Mouse (Mus musculus) heart, embryonic 10.5 days (tissue): Measurements from ENCODE around the gene Ociad1. TPM values are rescaled to one million over a fixed set of nuclear protein-coding genes. Genes with fewer than 3 reads are reported as not detected.

Experiments used
- DNase-seq: peaks from one replicate; pipeline ENCODE4 v3.0.0-alpha.2; 2017; ENCODE audit warnings: low spot score
- H3K27ac ChIP-seq: fragments of 300-500 bp; sonication (generic); 2 replicates; pipeline ENCODE4 v1.5.1; 2016; ENCODE audit warnings: mild to moderate bottlenecking
- H3K27me3 ChIP-seq: fragments of 300-500 bp; sonication (generic); 2 replicates; pipeline ENCODE4 v1.6.1; 2016; ENCODE audit warnings: mild to moderate bottlenecking; ENCODE audit not compliant: poor library complexity, insufficient read depth, severe bottlenecking
- H3K36me3 ChIP-seq: fragments of 300-500 bp; sonication (generic); 2 replicates; pipeline ENCODE4 v1.6.1; 2016; ENCODE audit warnings: mild to moderate bottlenecking, moderate library complexity
- H3K4me1 ChIP-seq: fragments of 300-500 bp; sonication (generic); 2 replicates; pipeline ENCODE4 v1.6.1; 2016; ENCODE audit warnings: mild to moderate bottlenecking
- H3K4me3 ChIP-seq: fragments of 300-500 bp; sonication (generic); 2 replicates; pipeline ENCODE4 v1.5.1; 2016; ENCODE audit warnings: mild to moderate bottlenecking, moderate library complexity
- H3K9me3 ChIP-seq: fragments of 300-500 bp; sonication (generic); 2 replicates; pipeline ENCODE4 v1.6.1; 2016; ENCODE audit warnings: mild to moderate bottlenecking, moderate library complexity
- WGBS: fragments of 180-500 bp; shearing (Covaris S2); methylation state at CpG from one replicate; pipeline ENCODE4 v1.1.7; 2016; 5-methylcytosine and 5-hydroxymethylcytosine counted together
- polyA plus RNA-seq: library from polyadenylated mRNA; unstranded; fragments of >200 nt; fragmentation: Nextera tagmentation; extraction: Ambion mirVana; gene quantifications from 2 replicates; pipeline ENCODE4 v1.2.1, GENCODE M21; 2016

Gene Ociad1
- 169 and 198 TPM in 2 replicates for polyA plus RNA-seq

DNA sequence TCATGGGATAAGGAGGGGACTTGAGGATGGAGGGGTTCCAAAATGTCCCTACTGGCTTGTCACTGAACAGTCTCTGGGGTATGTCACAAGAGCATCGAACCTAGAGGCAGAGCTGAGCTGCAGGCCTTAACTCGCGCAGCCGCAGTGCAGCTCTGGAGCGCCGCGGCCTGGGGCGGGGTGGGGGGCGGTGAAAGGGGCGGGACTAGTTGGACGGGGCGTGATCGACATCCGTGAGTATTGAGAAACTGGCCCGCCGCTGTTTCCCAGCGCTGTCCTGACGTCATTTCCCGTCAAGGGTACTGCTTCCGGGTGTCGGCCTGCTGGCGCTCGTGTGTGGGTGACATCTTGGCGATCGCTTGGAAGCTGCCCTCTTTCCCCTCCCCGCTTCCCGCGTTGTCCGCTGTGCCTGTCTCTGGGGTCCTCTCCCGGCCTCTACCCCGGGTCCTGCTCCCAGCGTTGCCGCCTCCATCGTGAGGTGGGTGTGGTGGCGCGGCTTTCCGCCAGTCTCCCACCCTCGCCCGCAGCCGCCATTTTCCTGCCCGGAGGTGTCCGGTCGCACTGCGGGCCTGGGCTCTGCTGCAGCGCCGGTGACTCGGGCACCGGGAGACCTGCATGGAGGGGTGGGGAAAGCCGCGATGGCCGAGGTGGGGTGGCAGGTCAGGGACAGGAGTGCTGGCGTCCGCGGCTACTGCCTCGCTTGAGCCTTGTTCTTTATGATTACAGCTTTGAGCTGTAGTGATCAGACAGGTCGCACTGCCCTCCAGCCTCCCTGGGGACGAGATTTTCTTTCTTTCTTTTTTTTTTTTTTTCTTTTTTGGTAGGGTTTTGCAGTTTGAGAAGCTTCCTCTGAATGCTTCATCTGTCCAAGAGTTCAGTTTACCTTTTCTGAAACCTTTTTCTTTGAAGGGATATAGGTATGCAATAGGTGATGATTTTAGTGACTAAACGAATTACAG, at the start of gene Ociad1:
Ociad1 (plus strand) TSS at position 283 of the 956 bp plus-strand sequence.
- Histone ChIP-seq H3K9me3 (no peaks in the 10 kb centered on the region), H3K27ac (peak within 1 kb of the TSS; percentile 100), H3K4me3 (peak within 1 kb of the TSS; percentile 100), H3K4me1 (peaks cover 11% of the 10 kb centered on the region; the same call in 1 of the 2 replicates), H3K36me3 (peaks cover 27% of the 10 kb centered on the region), H3K27me3 (no peaks in the 10 kb centered on the region)
- under 1% methylated on average over 58 of the region's 58 CpGs for WGBS
- DNase-seq, result peak; percentile 99

DNA sequence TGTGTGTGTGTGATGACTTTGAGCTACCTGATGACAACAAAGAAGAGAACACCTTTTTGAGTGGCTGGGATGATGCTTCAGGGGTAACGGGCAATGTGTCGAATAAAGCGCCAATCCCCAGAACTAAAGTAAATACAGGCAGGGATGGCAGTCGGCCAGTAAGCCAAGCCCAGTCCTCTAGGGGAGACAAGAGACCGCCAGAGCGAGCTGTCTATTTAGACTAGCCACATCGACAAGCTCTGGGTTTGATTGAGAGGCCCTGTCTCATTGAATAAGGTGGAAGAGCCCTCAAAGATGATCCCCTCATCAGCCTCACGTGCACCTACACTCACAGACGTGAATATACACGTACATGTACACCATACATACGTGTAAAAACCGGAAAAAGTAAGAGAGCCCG, 48.2 kb upstream of the Ociad1 start:
- Histone ChIP-seq H3K4me1 (peaks cover 27% of the 10 kb centered on the region), H3K27me3 (no peaks in the 10 kb centered on the region), H3K9me3 (no peaks in the 10 kb centered on the region), H3K27ac (no peak overlapping the region), H3K4me3 (no peak overlapping the region), H3K36me3 (peaks cover 2% of the 10 kb centered on the region; the same call in 1 of the 2 replicates)
- 80% methylated on average over 13 of the region's 13 CpGs for WGBS
- no peak for DNase-seq

DNA sequence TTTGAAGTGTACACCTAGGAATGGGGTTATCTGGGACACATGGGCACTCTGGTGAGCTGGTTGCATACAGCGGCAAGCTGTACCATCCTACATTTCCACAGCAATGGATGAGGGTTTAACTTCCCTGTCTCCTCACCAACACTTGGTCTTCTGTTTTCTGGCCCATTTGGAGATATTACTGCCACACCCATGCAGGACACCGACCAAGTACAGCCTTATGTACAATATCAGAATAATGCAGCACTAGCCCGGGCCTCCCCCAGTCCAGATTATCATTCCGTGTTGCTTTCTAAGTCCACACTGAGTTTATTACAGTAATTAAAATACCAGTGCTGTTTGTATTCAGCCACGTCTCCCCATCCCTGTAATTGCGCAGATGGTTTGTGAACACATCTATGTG, 46.2 kb upstream of the Ociad1 start:
- Histone ChIP-seq H3K9me3 (no peaks in the 10 kb centered on the region), H3K4me1 (peaks cover 33% of the 10 kb centered on the region), H3K27me3 (no peaks in the 10 kb centered on the region), H3K27ac (no peak overlapping the region), H3K36me3 (no peaks in the 10 kb centered on the region), H3K4me3 (no peak overlapping the region)
- WGBS, result 92% methylated on average over 6 of the region's 6 CpGs
- DNase-seq, result no peak

DNA sequence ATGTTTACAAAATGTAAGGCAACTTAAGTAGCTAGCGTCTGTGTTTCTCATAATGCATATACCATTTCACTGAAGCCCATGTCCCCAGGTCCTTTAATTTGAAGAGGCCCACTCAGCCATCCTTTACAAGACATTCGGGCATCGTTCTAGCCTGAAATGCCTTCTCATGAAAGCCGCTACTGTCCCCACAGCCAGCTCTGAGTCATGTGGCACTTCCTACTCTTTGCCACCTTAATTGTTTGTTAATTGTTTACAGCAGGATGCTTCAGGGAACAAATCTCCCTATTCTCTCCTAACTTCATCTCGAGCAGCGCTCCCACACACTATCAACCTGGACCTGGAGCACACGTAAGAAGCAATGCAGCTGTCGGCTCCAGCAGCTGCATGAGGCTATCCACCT, 44.4 kb upstream of the Ociad1 start:
- Histone ChIP-seq H3K36me3 (no peaks in the 10 kb centered on the region), H3K4me3 (no peak overlapping the region), H3K27me3 (no peaks in the 10 kb centered on the region), H3K27ac (no peak overlapping the region), H3K9me3 (no peaks in the 10 kb centered on the region), H3K4me1 (peaks cover 34% of the 10 kb centered on the region)
- 75% methylated on average over 8 of the region's 8 CpGs for WGBS
- no peak for DNase-seq

DNA sequence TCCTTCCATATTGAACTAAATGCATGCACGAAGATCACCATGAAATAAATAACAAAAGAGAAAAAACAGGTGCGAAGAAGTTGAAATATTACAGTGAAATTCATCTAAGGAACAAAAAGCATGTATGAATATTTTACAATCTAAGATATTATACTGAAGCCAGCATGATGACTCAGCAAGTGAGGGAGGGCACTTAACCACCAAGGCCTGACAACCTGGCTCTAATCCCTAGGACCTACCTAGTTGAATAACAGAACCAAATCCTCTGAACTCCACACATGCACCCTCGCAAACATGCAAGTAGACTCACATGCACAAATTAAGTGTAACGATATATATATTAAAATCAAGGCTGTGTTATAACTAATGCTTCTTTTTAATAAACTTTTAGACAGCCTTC, 43.2 kb upstream of the Ociad1 start:
- Histone ChIP-seq H3K27me3 (no peaks in the 10 kb centered on the region), H3K36me3 (no peaks in the 10 kb centered on the region), H3K4me1 (peaks cover 41% of the 10 kb centered on the region), H3K4me3 (no peak overlapping the region), H3K27ac (no peak overlapping the region), H3K9me3 (no peaks in the 10 kb centered on the region)
- DNase-seq, result no peak
- 95% methylated on average over 4 of the region's 4 CpGs for WGBS

DNA sequence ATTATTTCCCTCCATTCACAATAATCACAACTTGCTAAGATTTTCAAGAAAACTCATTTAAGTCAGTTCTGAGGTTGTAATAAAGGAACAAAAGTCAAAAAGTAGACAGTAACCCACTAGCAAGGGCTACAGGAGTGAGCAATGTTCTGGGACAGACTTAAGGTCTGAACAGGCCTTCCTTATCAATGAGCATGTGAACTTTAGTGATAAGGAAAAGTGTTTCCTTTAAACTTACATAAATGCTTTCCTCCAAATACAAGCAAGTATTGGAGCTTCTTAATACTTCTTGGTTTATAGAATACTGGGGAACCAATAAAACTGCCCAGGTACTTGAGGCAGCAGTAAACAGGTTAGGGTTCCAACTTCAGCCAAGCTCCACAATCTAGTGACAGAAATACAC, 39.8 kb upstream of the Ociad1 start:
- DNase-seq, result no peak
- H3K4me1 ChIP-seq, result peaks cover 39% of the 10 kb centered on the region
- H3K27me3 ChIP-seq, result no peaks in the 10 kb centered on the region
- H3K27ac ChIP-seq, result no peak overlapping the region; the same call in 1 of the 2 replicates
- no peak overlapping the region for H3K4me3 ChIP-seq
- H3K36me3 ChIP-seq, result no peaks in the 10 kb centered on the region
- H3K9me3 ChIP-seq, result no peaks in the 10 kb centered on the region

DNA sequence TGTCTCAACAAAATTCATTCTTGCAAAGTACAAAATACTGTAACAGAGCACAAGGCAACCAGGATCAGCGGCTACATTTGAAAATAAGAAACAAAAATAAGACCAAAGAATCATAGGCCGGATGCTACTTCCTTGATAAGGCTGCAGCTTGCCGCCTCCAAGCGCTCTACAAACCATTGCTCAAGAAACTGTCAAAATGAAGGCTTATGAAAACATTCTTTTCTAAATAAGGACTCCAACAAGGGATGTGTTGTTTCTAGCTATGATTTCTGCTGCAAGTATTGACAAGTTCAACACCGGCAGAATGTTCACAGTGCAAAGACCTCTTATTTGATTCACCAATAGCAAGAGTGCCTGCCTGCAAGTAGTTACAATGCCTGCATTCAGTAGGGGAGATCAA, 37.9 kb upstream of the Ociad1 start:
- Histone ChIP-seq H3K4me3 (peak overlapping the region; percentile 98), H3K27ac (peak overlapping the region; percentile 97), H3K27me3 (no peaks in the 10 kb centered on the region), H3K36me3 (no peaks in the 10 kb centered on the region), H3K9me3 (no peaks in the 10 kb centered on the region), H3K4me1 (peaks cover 31% of the 10 kb centered on the region)
- WGBS, result 29% methylated on average over 5 of the region's 5 CpGs
- DNase-seq, result no peak

DNA sequence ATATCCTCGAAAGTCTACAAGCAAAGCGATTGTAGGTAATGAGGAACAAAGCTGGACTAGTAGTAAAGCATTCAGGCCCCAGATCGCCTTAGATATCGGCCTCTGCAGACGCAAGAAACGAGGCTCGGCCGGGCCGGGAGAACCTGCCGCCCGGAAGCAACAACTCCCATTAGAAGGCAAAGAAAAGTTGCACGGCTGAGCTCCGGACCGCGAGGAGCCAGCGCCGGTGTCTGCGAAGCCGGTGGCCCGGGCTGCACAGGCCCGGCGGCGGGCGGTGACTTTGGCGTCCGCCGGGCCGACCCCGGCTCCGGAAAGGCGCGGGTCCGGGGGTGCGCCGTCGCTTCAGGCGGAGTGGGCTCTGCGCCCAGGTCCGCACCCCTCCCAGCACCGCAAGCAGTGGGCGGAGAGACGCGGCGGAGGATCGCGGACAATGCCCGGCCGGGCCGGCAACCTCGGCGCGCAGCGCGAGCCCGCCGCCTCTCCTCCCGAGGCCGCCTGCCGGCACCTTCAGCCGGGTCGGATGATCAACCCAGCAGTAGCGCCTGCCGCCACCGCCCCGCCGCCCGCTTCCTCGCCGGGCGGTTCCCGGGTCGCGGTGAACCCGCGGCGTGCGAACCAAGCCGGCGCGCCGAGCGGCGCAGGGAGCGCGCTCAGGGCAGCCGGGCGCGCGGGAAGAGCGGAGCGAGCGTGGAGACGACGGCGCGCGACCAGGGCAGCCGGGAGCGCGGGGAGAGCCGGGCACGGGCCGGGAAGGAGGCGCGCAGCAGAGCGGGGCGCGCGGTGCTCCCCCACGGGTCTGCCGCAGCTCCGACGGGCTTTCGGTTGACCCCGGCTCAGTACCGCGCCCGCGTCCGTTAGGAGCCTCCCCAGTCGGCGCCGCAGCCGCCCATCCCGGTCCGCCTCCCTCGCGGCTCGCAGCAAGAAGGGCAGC, 37.0 kb upstream of the Ociad1 start:
- under 1% methylated on average over 129 of the region's 129 CpGs for WGBS
- DNase-seq, result peak; percentile 80
- no peaks in the 10 kb centered on the region for H3K27me3 ChIP-seq
- H3K36me3 ChIP-seq, result no peaks in the 10 kb centered on the region
- H3K27ac ChIP-seq, result peak overlapping the region; percentile 97
- H3K9me3 ChIP-seq, result no peaks in the 10 kb centered on the region
- H3K4me3 ChIP-seq, result peak overlapping the region; percentile 98
- peaks cover 27% of the 10 kb centered on the region for H3K4me1 ChIP-seq

DNA sequence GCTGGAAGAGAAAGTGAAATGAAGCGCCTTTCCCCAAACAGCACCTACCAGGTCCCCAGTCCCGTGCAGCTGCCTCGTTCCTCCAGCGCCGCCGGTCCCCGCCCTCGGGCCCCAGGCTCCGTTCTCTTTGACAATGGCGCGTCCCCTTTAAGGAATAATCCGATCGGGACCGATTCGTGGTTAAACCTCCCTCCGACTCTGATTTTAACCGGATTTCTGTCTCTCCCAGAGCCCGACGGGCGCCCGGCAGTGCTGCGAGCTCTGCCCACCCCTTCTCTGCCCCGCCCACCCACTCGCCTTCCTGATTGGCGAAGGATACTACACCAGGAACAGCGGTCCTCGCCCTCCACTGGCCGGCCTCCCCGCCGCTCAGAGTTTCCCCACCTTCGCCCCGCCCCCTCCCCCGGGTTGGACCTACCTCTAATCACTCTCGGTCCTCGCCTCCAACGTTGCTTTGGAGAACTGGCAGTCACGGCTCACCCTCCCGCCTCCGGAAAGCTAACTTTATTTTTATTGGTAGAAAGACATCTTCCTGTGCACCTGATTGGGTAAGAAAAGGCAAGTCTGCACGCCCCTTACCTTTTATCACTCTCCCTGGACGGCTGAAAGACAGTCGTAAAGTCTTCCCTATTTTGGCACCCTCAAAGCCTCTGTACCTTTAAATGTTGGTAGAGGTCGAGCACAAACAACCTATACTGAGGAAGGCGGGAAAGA, 36.1 kb upstream of the Ociad1 start, which contains the start of gene Fryl:
Fryl (minus strand) TSS at position 268 of the 714 bp plus-strand sequence.
- under 1% methylated on average over 44 of the region's 44 CpGs for WGBS
- DNase-seq, result peak; percentile 100
- peak within 1 kb of the TSS; percentile 98 for H3K4me3 ChIP-seq
- H3K36me3 ChIP-seq, result no peaks in the 10 kb centered on the region
- no peaks in the 10 kb centered on the region for H3K9me3 ChIP-seq
- no peaks in the 10 kb centered on the region for H3K27me3 ChIP-seq
- peak within 1 kb of the TSS; percentile 97 for H3K27ac ChIP-seq
- peaks cover 27% of the 10 kb centered on the region for H3K4me1 ChIP-seq

DNA sequence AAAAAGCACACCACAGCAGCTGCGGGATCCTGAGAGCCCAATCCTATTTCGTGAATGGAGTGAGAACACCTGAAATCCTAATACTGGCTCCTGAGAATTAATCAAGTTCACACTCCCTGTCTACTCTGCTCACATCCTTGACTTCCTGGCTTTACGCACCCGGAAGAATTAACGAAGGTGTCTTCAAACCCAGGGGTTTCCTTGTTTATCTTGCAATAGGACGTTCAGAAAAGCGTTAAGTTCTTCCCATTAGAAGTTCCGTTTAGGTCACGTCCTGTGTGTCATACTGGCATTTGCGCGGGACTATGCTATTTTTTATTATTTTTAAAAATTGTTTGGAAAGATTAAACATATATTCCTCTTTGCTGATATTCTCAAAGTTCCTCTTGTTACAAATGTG, 35.5 kb upstream of the Ociad1 start:
- Histone ChIP-seq H3K36me3 (no peaks in the 10 kb centered on the region), H3K9me3 (no peaks in the 10 kb centered on the region), H3K4me1 (peaks cover 25% of the 10 kb centered on the region), H3K4me3 (peak overlapping the region; percentile 98), H3K27me3 (no peaks in the 10 kb centered on the region), H3K27ac (peak overlapping the region; percentile 86)
- WGBS, result 3% methylated on average over 11 of the region's 11 CpGs
- DNase-seq, result no peak

DNA sequence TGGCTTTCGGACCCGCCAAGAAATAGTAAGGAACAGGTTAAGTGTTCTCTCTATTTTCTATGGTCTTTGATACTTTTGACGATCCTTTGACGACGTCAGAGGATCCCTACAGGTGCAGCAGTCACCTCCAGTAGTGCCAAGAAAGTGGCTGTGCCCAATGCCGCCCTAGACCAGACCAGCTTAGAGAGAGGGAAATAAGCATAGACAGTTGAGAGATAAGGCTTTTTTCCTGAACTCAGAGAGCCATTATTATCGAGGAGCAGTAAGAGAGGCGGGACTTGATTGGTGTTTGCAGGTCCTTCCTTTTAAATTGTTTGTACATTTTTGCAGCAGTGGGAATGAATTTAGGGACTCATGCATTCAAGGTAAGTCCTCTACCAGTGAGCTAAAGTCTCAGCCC, 34.9 kb upstream of the Ociad1 start:
- Histone ChIP-seq H3K4me1 (peaks cover 19% of the 10 kb centered on the region), H3K27me3 (no peaks in the 10 kb centered on the region), H3K27ac (peak overlapping the region; percentile 86; the same call in 1 of the 2 replicates), H3K4me3 (peak overlapping the region; percentile 98), H3K9me3 (no peaks in the 10 kb centered on the region), H3K36me3 (no peaks in the 10 kb centered on the region)
- WGBS, result 40% methylated on average over 8 of the region's 8 CpGs
- no peak for DNase-seq

DNA sequence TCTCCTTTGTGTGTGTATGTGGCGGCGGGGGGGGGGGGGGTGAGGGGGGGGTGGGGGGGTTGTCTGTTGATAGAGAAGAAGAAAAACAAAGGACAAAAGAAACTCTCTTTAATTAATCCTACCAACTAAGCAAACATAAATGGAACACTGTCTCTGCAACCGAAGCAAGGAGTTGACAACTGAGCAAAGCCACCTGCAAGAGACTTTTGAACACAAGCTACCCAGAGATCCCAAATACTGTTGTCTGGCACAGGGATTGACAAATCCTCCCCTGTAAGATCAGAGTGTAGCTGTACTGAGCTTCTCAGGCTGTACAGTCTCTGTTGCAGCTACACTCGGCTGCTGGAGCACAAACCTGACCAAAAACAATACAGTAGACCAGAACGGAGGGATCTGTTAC, 28.5 kb upstream of the Ociad1 start:
- Histone ChIP-seq H3K4me1 (0 out of 2 replicates have a peak, but pooled peaks cover 7% of the 10 kb centered on the region), H3K27me3 (no peaks in the 10 kb centered on the region), H3K27ac (no peak overlapping the region), H3K36me3 (no peaks in the 10 kb centered on the region), H3K9me3 (no peaks in the 10 kb centered on the region), H3K4me3 (no peak overlapping the region)
- 66% methylated on average over 5 of the region's 5 CpGs for WGBS
- DNase-seq, result no peak
